Mouse (Mus musculus): ENCODE measurements at regions not wholly inside any gene's neighbourhood (a gene's known extent, or its start where the extent isn't known, plus 50 kb on each side); places are given as distances from the start of the nearest gene placed in this dataset.

DNA sequence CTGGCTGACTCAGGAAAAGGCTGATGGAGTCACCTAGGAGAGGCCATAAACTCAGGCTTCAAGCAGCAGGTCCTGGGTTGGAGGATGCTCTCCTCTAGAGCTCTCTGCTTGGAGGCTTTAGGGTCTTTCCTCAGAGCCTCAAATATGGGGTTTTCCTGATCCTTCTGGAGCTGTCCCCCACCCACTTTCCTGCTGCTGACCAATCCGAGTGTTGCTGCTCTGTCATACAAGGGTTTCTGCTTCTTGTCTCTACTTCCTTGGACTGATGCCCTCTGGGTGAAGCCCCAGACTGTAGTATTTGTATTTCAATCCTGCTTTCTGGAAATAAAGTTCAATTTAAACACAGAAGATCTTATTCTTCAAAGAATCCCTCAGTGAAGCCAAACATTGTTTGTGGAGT, 166.7 kb upstream of the Sall1 start:
- in situ Hi-C loops (cut with MboI, MseI) = no loop called here

DNA sequence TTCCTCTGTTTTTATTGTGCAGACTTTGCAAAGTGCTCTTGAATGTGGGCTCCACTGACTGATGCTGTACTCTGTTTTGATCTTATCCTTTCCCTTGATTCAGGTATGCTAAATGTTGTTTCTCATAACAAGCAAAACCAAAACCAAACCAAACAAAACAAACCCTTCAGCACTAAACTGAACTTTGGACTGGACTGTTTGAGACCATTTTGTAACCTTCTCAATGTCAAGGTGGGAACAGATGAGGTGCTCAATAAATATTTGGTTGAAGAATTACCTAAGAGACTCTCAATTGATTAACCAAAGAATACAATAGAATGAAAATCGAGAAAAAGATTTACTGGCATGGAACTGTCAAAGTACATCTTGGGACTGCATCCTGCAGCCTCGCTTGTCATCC, 163.9 kb upstream of the Sall1 start:
- in situ Hi-C loops (cut with MboI, MseI) = no loop called here

DNA sequence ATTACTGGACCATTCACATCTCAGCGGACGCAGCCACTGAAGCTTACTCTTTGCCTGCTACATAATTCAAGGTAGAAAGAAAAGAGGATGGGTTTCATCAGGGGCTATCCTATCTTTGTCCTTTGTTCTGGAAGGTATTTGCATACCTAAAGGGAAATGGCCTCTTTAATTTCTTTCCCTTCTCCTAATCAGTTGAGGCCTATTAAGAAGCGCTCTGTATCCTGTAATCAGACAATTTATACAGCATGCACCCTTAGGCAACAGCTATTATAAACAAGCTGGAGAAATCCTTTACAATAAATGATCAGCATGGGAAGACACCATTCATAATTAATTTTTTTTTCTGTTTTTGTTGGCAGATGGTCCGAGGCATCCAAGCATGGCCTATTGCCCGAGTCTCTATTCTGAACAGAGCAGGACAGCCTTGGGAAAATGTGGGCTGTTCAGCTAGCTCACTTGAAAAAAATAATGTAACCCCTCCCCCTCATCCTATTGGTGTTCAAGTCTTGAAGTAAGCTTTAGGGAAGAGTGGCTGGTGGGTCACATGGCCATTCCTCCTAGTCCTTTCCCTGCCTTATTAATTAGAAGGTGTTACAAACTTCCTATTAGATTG, 158.6 kb upstream of the Sall1 start:
- in situ Hi-C loops (cut with MboI, MseI) = no loop called here

DNA sequence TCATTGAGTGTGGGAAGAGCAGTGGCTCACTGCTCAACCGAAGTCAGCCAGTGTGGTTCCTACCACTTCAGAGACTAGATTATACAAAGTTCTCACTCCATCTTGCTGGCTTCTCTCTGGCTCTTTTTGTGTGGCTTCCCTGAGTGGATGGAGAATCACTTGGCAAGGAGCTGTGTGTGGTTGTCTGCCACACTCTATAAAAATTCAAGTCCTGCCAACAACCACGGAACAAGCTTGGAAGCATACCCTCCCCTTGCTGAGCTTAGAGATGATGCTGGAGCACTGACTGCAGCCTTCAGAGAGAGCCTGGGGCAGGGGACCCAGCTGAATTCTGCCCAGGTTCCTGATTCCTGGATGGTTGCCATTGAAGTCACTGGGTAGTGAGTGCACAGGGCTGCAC, 156.3 kb upstream of the Sall1 start:
- in situ Hi-C loops (cut with MboI, MseI) = no loop called here

DNA sequence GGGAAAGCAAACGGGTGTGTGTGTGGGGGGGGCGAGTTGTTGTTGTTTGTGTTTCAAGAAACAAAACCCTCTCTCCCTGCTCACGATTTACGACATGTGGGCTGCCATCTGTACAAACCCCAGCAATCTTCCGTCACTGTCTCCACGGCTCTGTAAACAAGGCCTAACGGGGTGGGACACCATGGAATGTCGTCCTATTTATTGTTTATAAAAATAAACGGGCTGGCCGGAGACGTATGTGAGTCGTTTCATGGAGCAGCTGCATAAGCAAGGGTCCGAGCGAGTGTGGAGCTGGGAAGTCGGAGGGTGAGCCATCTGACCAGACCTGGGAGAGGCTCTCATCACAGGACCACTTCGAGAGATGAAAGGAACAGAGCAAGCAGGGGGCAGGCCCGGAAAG, 141.4 kb upstream of the Sall1 start:
- in situ Hi-C loops (cut with MboI, MseI) = no loop called here

DNA sequence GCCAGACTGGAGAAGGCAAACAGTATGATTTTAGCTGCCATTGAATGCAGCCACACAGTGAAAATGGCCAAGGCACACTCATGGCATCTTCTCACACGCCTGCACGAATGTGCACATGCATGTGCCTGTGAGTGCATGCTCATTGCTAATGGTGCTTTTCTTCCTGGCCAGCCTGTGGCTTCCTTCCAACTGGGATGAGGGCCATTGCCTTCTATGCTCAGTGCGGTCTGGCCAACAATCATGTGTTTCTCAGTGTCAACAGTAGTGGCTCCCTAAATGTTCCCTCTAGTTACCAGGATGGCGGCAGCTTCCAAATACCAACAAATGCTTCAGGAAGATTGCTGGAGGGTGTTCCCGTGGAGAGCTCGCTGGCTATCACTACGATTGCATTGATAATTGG, 131.7 kb upstream of the Sall1 start:
- in situ Hi-C loops (cut with MboI, MseI) = no loop called here

DNA sequence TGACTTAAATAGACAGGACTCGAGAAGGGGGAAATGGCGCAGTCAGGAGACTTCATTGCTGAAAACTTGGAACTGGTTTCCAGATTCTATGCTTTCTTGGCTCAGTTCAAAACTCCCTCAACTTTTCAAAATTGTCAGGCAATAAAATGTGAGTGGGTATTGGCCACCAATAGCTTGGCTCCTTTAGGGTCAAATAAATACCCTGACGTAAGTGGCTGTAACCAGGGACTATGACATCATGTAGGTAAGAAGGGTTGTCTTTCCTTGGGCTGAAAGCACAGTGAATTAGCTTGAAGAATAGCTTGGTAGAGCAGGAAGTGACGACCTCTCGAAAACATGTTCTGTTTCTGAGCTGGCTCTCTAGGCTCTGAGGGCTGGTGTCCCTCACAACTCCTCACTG, 127.6 kb upstream of the Sall1 start:
- in situ Hi-C loops (cut with MboI, MseI) = no loop called here

DNA sequence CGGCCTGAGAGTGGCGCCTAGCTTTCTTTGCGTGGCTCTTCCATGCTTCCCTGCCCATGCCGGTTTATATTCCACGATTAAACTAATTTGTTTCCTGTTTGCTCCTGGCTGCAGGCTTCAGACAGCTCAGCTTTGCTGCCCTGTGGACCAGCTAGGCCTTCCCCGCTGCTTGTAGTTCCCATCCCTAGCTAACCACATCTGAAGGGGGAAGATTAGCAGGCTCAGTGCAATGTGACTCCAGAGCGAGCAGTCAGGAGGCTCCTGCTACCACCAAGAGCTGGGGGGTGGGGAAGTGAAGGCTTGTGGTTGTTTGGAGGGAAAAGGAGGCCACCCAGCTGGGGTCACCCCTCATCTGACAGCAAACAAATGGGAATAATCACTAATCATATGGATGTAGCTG, 125.5 kb upstream of the Sall1 start:
- in situ Hi-C loops (cut with MboI, MseI) = no loop called here

DNA sequence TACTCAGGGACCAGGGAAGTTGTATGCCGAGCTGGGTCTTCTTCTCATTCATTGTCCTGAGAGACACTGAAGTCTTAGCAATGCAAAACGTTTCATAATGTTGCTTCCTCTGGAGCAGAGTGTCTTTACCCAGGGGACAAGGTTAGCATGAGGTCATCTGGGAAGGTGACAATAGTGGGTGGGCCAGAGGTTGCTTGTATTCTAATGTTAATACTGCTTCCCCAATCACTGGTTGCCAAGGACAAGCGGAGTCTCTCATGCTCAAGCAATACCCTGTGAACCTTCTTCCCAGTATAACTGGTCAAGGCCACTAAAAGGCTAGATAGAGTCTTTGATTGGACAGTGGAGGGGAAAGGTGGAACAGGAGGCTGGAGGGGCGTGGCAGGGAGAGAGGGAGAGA, 123.1 kb upstream of the Sall1 start:
- in situ Hi-C loops (cut with MboI, MseI) = no loop called here

DNA sequence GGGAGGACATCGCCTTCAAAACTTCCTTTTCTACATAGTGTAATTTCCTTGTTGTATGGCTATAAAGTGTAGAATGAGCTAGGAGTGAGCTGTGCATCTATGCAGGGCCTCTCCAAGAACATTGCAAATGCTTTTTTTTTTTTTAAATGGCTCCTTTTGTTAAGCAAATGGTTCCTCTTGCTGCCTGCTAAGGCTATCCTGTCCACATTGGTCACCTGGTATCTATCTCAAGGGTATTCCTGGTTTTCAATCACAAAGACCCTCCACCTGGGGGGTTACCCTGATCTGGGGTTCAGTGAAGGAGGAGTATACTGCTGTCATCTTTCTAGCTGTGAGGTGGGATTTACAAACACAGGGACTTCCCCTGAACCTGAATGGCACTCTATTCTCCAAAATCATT, 112.9 kb upstream of the Sall1 start:
- in situ Hi-C loops (cut with MboI, MseI) = no loop called here

DNA sequence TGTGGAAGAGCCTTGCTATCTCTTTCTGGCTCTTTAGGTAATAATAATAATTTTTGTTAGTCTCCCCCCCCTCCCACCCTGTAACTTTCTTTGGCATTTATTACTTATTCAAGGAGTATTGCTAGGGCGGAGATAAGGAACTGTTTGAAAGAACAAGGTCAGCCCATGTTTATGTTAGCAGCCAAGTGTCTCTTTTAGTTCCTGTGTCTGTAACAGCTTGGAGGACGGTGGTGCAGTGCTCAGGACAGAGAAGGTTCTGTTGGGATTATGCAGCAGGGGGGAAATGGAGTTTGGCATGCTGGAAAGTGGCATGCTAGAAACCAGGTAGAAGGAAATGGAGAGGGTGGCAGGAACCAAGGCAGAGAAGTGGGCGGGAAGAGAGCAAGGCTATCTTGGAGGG, 109.6 kb upstream of the Sall1 start:
- in situ Hi-C loops (cut with MboI, MseI) = no loop called here

DNA sequence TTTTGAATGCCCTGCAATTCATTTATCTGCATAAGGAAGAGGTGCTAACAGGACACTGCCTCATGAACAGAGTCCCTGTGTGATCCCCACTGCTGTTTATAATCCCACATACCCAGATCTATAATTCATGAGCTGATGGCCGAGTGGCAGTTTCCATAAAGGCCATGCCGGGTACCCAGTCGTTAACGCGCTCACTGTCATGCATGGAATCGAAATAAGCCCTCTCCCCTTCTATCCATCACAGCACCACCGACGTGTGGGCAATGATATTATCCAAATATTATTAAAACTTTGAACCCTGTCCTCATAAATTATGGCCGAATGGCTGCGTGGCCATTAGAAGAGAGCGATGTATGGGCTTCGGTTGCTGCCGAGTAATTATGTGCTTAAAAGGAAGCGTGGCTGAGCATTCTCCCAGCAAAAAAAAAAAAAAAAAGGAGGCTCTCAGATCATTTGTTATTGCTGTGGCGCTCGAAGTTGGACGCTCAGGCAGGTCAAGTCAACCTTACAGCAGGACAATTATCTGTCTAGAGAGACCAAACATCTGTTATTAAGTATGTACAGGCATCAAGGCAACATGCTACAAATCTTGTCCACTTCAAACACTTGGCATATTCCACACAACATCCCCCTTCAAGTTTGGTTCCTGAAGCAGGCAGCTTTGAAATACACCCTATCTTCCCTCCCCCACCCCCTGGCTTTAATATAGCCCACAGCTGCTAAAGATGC, 109.1 kb upstream of the Sall1 start:
- in situ Hi-C loops (cut with MboI, MseI) = no loop called here

DNA sequence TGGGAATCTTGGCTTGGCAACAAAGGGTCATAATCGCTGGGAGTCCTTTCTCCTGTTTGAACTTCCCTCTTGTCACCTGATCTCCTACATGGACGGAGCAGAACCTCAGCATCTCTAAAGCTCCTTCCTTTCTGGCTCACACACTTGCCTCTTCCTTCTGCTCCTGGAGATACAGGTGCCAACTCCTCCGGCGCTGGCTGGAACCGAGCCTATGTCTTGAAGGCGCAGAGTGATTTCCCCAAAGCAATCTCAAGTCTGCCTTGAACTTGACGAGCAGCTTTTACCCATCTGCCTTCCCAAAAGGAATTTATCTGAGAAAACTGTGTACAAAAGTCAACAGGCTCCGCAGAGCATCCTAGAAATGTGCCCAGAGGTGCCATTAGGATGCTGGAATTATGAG, 108.4 kb upstream of the Sall1 start:
- in situ Hi-C loops (cut with MboI, MseI) = no loop called here

DNA sequence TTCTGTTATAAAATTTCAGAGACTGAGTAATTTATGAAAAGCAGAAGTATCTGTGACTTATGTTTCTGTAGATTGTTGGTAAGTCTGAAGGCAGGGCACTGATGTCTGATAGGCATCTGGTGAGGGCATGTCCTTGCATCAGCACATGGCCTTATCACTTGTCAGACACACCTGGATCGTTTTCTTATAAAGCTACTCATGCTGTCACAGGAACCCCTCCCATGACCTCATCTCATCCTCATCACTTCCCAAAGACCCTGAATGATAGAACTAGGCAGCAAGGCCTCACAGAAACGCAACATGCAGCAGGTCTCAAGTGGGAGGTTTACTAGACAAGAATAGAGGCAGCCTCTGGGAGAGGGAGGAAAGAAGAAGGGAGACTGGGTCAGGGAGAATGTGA, 107.0 kb upstream of the Sall1 start:
- in situ Hi-C loops (cut with MboI, MseI) = no loop called here

DNA sequence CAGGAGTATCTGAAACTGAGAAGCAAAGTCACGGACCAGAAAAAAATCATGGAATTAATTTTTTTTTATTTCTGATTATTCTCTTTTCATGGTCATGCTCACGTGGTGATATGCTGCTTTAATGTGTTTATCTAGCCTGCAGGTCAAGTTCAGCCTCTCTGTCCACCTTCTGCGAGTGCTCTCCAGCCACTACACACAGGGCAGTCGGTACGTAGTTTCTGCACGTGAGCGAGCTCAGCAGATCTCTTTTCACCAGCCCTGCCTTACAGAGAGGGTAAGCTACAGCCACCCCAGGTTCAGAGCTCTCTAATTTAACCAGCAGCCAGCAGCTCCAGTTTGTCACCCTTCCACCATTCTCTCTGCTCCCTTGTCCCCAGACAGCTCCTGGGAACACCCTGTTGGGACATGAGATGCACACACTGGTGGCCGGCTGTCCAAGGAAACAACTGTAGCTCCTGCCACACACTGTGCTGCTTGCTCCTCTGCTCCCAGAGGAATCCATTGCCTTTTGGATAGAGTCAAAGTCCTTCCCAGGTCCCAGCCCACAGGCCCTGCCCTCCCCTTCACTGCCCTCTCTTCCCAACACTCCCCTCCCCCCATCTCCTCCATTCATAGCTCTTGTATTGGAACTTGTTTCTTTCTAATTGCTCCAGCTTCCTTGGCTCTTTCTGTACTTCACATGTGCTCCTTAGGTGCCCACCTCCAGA, 97.7 kb upstream of the Sall1 start:
- in situ Hi-C loops (cut with MboI, MseI) = no loop called here

DNA sequence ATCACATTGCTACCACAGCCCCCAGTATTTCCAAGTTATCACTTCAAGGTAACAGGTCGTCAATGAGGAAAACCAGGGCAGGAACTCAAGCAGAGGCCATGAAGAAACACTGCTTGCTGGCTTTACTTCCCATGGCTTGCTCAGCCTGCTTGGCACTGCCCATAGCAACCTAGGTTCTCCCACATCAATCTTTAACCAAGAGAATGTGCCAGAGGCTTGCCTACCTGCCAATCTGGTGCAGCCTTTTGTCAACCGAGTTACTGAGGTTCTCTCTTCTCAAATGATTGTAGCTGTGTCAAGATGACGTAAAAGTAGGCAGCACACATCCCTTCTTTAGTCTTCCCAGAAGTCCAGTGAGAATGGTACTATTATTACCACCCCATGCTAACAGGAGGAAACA, 95.9 kb upstream of the Sall1 start:
- in situ Hi-C loops (cut with MboI, MseI) = loop anchor here (5.0 kb wide), 1 partner anchor 77 kb away; no protein-coding TSS in a partner anchor

DNA sequence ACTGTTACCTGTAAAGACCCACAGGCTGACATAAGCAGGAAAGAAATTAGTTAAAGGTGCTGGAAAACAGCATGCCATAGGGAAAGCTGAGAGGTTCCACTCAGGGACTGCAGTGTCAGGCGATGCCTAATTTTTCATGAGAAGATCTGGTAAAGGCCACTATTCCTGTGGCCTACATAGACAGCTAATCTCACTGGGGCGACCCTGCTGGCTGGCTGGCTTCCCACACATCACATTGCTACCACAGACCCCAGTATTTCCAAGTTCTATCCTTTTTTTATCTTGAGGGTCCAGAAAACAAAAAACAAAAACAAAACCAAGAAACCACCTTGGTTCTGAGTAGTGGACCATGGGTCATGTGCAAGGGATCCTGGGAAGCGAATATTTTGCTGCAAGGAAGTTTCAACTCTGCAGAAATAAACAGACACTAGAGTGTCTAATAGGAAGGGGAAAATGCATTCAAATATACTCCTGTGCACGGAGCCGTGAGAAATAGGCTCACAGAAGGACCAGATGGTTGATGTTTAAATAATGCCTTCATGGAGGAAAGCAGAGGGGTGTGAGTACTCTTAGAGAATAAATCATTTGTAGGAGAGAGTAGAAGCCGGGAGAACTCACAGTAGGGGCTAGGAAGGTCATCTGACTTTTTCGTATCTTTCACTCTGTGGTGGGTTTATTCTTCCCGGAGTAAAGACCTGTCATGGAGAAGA, 94.6 kb upstream of the Sall1 start:
- in situ Hi-C loops (cut with MboI, MseI) = loop anchor here (5.0 kb wide), 1 partner anchor 79 kb away; no protein-coding TSS in a partner anchor

DNA sequence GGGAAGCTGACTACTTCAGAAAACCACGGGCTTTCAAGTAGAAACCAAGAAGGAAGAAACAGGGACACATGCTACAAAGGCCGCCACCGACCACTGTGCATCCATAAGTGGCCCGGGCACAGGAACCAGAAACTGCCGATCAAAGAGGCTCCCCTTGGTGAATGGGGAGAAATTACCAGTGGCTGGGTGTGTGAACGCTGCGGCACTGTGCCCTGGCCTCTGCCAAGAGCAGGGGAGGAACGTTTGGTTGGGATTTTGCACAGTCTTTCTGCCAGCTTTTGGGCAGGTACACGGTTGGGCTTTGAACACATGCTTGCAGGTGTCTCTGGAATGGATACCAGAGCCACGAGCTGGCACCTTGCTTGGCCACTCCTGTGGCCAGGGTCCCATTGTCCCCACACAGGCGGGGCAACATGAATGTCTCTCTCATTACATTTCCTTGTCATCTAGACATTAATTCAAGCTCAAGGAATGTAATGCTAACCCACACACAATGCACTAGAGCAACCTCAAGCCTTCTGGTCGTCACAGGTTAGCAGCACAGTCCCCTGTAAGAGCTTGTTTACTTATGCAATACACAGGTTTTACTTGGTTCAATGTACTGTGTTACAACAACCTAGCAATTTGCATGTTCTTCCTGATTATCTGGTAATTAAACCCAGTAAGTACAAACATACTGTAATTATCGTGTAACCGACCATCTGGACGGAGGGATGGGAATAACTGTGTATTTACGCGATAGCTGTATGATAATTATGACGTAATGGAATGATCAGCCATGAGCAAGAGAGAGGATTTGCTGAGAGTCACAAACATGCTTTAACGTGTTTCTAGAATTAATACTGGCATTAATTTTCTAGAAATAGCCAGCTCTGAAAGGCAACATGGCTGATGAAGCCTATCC, 90.9 kb upstream of the Sall1 start:
- in situ Hi-C loops (cut with MboI, MseI) = loop anchor here (5.0 kb wide), 1 partner anchor 82 kb away; no protein-coding TSS in a partner anchor

DNA sequence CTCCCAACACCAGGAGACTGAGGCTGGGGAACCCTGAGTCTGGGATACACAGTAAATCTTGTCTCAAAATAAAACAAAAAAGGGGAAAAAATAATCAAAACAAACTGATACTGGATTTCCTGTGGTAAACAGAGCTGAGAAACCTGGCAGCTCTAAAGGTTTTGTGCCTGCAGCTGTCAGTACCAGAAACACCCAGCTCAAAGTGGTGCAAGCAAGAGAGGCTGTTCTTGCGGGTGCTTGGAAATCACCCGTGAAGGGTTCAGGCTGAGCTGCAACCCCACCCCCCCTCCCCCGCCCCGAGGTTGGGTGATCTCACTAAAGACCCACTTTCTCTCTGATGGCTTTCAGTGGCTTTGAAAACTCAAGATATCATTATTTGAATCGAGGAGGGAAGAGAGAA, 90.1 kb upstream of the Sall1 start:
- in situ Hi-C loops (cut with MboI, MseI) = no loop called here

DNA sequence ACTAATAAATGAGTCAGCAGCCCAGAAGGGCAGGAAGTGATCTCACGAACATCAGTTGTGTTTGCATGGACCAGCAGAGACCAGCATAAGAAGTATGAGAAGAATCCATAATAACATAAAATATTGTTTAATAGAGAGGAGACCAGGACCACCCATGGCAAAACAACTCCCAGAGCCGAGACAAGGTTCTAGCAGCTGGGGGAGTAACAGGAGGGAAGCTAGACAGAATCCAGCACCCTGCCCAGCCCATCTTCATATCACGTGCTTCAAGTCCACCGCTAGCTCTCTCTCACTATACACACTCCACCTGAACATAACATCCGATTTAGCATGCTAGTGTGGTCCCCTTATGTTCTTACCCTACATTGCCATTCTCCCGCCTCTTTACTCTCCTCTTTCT, 77.1 kb upstream of the Sall1 start:
- in situ Hi-C loops (cut with MboI, MseI) = no loop called here
